Mouse (Mus musculus): ENCODE results near the gene C2. TPM values are rescaled to one million over a fixed set of nuclear protein-coding genes. Genes with fewer than 3 reads are reported as not detected.
"Not testable (repeated sequence)": the region's sequence is repeated elsewhere in the genome, so short reads cannot be mapped to it uniquely, and the experiment has no call there.

C2 gene
- polyA plus RNA-seq, 1 experiment, result 0.43 TPM

DNA sequence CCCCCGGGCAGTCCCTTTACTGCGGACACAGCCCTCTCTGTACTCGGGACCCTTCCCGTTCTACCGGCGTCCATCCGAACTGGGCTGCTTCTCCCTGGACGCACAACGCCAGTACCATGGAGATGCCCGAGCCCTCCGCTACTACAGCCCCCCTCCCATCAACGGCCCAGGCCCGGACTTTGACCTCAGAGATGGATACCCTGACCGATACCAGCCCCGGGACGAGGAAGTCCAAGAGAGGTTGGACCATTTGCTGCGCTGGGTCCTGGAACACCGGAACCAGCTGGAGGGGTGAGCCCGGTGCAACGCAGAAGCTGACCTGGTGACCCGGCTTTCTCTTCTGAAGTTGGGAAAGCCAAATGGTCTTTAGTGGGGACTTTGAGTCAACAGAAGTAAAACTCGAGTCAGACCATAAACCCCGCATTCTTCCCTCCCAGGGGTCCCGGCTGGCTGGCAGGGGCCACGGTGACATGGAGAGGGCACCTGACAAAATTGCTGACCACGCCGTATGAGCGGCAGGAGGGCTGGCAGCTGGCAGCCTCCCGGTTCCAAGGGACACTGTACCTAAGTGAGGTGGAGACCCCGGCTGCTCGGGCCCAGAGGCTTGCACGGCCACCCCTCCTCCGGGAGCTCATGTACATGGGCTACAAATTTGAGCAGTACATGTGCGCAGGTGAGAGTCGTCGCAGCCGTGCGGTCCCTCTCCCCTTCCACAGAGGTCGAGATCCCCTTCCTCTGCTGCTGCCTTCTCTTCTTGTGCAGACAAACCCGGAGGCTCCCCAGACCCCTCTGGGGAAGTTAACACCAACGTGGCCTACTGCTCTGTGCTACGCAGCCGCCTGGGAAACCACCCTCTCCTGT lies 60.4 kb downstream of the C2 start:
- Histone ChIP-seq H3ac (ENCODE audit: control insufficient read depth, insufficient read length) (peak overlapping the region; percentile 12), H3K4me3 (peak overlapping the region; percentile 96), H3K79me2 (ENCODE audit: control insufficient read depth, insufficient read depth) (peaks cover 33% of the 10 kb centered on the region), H3K27me3 (ENCODE audit: control insufficient read depth, insufficient read depth, insufficient read length) (no peaks in the 10 kb centered on the region), H3K4me2 (ENCODE audit: low read depth) (peak overlapping the region; percentile 79), H3K36me3 (ENCODE audit: control insufficient read depth, insufficient read depth) (peaks cover 5% of the 10 kb centered on the region)
- TF ChIP-seq CEBPB (IDR thresholded peaks at IDR 0.05; ENCODE audit: insufficient read depth, poor library complexity, severe bottlenecking) (no peak), POLR2A (IDR thresholded peaks at IDR 0.05; ENCODE audit: insufficient read length, low read depth) (no peak), TCF3 (IDR thresholded peaks at IDR 0.05; ENCODE audit: insufficient read length, low read depth) (no peak), TCF12 (IDR thresholded peaks at IDR 0.05; ENCODE audit: insufficient read depth, poor library complexity, severe bottlenecking) (no peak), SRF (IDR thresholded peaks at IDR 0.05; ENCODE audit: control insufficient read depth, insufficient read length, low read depth) (no peak), MAX (IDR thresholded peaks at IDR 0.05; ENCODE audit: low read depth) (no peak), MYOG (IDR thresholded peaks at IDR 0.05; ENCODE audit: control insufficient read depth in 1 of 3, insufficient read depth in 1 of 3, insufficient read length in 2 of 3, low read depth in 2 of 3) (no peak), E2F4 (IDR thresholded peaks at IDR 0.05; ENCODE audit: insufficient read depth) (no peak), USF1 (IDR thresholded peaks at IDR 0.05; ENCODE audit: low read depth) (no peak), MYOD1 (IDR thresholded peaks at IDR 0.05; ENCODE audit: control insufficient read depth in 1 of 3, insufficient read length in 2 of 3, low read depth in 2 of 3) (no peak), POLR2AphosphoS2 (IDR thresholded peaks at IDR 0.05; ENCODE audit: insufficient read length, low read depth) (no peak), REST (IDR thresholded peaks at IDR 0.05; ENCODE audit: insufficient read depth, insufficient read length) (no peak)

DNA sequence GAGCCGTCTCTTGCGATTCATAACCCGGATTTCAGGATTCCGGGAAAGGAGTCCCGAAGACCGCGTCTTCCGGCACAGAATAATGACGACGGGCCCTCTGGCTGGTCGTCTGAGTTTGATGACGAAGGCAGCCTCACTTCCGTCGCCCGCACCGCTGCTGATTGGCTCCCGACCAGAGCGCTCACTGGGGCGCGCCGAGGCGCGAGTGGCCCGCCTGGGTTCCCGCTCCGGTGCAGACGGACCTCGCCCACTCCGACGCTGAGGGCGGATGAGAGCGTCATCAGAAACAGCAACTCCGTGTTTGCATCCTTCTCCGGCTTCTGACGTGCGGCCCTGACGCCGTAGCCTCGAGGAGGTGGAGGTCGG lies 61.2 kb downstream of the C2 start, which contains the start of the genes Stk19 and Dxo:
TSS of gene Stk19 (minus strand) at position 90 of the 366 bp plus-strand sequence.
TSS of gene Dxo (plus strand) at position 164 of the 366 bp plus-strand sequence.
- H3K79me2 ChIP-seq (ENCODE audit: control insufficient read depth, insufficient read depth), result peaks cover 33% of the 10 kb centered on the region
- peak within 1 kb of the TSS; percentile 96 for H3K4me3 ChIP-seq
- peak within 1 kb of the TSS; percentile 12 for H3ac ChIP-seq (ENCODE audit: control insufficient read depth, insufficient read length)
- peak within 1 kb of the TSS; percentile 95 for H3K4me2 ChIP-seq (ENCODE audit: low read depth)
- H3K27me3 ChIP-seq (ENCODE audit: control insufficient read depth, insufficient read depth, insufficient read length), result no peaks in the 10 kb centered on the region
- peaks cover 3% of the 10 kb centered on the region for H3K36me3 ChIP-seq (ENCODE audit: control insufficient read depth, insufficient read depth)
- TF ChIP-seq MYOD1 (IDR thresholded peaks at IDR 0.05; ENCODE audit: control insufficient read depth in 1 of 3, insufficient read length in 2 of 3, low read depth in 2 of 3) (no peak), SRF (IDR thresholded peaks at IDR 0.05; ENCODE audit: control insufficient read depth, insufficient read length, low read depth) (peak; percentile 83), CEBPB (IDR thresholded peaks at IDR 0.05; ENCODE audit: insufficient read depth, poor library complexity, severe bottlenecking) (no peak), POLR2A (IDR thresholded peaks at IDR 0.05; ENCODE audit: insufficient read length, low read depth) (peak; percentile 92), MYOG (IDR thresholded peaks at IDR 0.05; ENCODE audit: control insufficient read depth in 1 of 3, insufficient read depth in 1 of 3, insufficient read length in 2 of 3, low read depth in 2 of 3) (no peak), E2F4 (IDR thresholded peaks at IDR 0.05; ENCODE audit: insufficient read depth) (peak; percentile 75), POLR2AphosphoS2 (IDR thresholded peaks at IDR 0.05; ENCODE audit: insufficient read length, low read depth) (peak; percentile 92)

DNA sequence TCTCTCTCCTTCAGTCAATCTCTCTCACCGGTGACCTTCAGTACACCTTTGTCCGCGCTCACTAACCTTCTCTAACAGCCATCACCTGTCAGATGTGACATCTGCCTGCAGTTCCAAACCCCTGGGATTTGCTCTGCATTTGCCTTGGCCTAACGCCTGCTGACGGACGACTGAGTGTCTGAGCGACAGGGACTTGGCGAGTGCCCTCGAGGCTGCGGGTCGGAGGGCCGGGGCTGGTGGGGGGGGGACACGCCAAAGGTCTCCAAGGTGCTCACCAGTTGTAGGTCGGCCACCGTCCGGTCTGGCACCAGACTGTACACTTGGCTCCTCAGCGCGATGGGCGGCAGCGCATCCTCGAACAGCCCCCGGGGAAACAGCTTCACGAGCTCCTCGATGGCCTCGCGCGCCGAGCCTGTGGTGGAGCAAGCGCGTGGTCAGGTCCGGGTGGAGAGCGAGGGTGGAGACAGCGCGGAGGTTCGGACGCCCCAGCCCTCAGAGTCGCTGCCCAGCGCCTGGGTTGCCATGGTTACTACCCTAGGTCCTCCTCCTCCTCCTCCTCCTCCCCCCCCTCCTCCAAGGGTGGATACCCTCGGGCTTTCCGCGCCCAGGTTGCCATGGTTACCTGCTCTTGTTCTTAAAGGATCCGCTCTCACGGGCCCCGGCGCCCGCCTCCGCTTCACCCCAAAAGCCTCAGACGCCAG lies 61.8 kb downstream of the C2 start:
- Histone ChIP-seq H3K4me2 (ENCODE audit: low read depth) (peak overlapping the region; percentile 95), H3K79me2 (ENCODE audit: control insufficient read depth, insufficient read depth) (peaks cover 33% of the 10 kb centered on the region), H3K27me3 (ENCODE audit: control insufficient read depth, insufficient read depth, insufficient read length) (no peaks in the 10 kb centered on the region), H3ac (ENCODE audit: control insufficient read depth, insufficient read length) (peak overlapping the region; percentile 12), H3K36me3 (ENCODE audit: control insufficient read depth, insufficient read depth) (no peaks in the 10 kb centered on the region), H3K4me3 (peak overlapping the region; percentile 96)
- TF ChIP-seq MAX (IDR thresholded peaks at IDR 0.05; ENCODE audit: low read depth) (no peak), POLR2A (IDR thresholded peaks at IDR 0.05; ENCODE audit: insufficient read length, low read depth) (peak; percentile 28)

DNA sequence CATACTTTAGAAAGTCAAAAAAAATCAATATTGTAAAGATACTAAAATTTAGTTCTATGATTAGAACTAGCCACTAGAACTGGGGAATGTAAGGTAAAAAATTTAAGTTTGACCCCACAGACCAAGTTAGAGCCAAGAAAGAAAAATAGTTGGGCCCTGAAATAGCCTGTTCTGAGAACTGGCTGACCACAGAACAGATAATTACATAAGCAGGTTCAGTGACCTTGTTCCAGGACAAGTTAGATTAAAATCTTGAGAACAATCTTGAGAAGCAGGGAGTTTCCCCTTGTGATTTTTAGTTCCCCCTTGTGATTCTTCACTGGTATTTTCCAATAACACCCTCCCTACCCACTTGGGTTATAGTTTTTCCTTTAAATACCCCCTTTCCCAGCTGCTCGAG lies 67.3 kb downstream of the C2 start:
- not testable (repeated sequence) for H3K4me3 ChIP-seq; H3ac ChIP-seq (ENCODE audit: control insufficient read depth, insufficient read length); H3K27me3 ChIP-seq (ENCODE audit: control insufficient read depth, insufficient read depth, insufficient read length); H3K4me2 ChIP-seq (ENCODE audit: low read depth)
- peaks cover 20% of the 10 kb centered on the region for H3K36me3 ChIP-seq (ENCODE audit: control insufficient read depth, insufficient read depth)
- H3K79me2 ChIP-seq (ENCODE audit: control insufficient read depth, insufficient read depth), result peaks cover 15% of the 10 kb centered on the region

DNA sequence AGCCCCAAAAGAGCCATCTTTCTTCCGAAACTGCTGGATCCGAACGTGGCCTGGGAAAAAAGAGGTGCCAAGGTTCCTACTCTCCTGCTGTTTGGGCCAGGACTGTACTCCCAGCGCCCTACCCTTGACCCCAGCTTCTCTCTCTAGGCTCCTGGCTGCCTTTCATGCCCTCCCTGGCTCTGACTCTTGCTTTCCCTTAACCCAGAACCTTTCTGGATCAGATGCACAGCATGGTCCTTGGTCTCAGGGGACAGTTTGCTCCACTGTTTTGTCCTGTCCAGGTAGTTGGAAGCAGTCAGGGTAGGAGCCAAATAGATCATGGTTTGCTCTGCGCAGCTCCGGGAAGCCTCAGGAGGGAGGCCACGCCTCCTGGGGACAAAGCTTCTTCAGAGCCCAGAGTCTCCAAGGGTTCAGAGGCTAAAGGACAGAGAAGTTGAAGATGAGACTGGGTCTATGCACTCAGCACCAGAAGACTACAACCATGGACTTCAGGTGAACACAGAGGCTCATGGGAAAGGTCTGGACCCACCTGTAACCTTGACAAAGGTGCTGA lies 83.2 kb downstream of the C2 start:
- TF ChIP-seq MYOD1 (IDR thresholded peaks at IDR 0.05; ENCODE audit: control insufficient read depth in 1 of 3, insufficient read length in 2 of 3, low read depth in 2 of 3), result no peak
- TF ChIP-seq CEBPB (IDR thresholded peaks at IDR 0.05; ENCODE audit: insufficient read depth, poor library complexity, severe bottlenecking), result no peak
- no peak for TF ChIP-seq POLR2A (IDR thresholded peaks at IDR 0.05; ENCODE audit: insufficient read length, low read depth)
- TF ChIP-seq POLR2AphosphoS2 (IDR thresholded peaks at IDR 0.05; ENCODE audit: insufficient read length, low read depth), result no peak
- TF ChIP-seq MAX (IDR thresholded peaks at IDR 0.05; ENCODE audit: low read depth), result no peak
- no peak for TF ChIP-seq SRF (IDR thresholded peaks at IDR 0.05; ENCODE audit: control insufficient read depth, insufficient read length, low read depth)
- no peak for TF ChIP-seq TCF3 (IDR thresholded peaks at IDR 0.05; ENCODE audit: insufficient read length, low read depth)
- no peak for TF ChIP-seq REST (IDR thresholded peaks at IDR 0.05; ENCODE audit: insufficient read depth, insufficient read length)
- no peak overlapping the region for H3K4me3 ChIP-seq
- H3ac ChIP-seq (ENCODE audit: control insufficient read depth, insufficient read length), result no peak overlapping the region
- H3K36me3 ChIP-seq (ENCODE audit: control insufficient read depth, insufficient read depth), result no peaks in the 10 kb centered on the region
- H3K27me3 ChIP-seq (ENCODE audit: control insufficient read depth, insufficient read depth, insufficient read length), result no peaks in the 10 kb centered on the region
- no peaks in the 10 kb centered on the region for H3K79me2 ChIP-seq (ENCODE audit: control insufficient read depth, insufficient read depth)
- H3K4me2 ChIP-seq (ENCODE audit: low read depth), result no peak overlapping the region

DNA sequence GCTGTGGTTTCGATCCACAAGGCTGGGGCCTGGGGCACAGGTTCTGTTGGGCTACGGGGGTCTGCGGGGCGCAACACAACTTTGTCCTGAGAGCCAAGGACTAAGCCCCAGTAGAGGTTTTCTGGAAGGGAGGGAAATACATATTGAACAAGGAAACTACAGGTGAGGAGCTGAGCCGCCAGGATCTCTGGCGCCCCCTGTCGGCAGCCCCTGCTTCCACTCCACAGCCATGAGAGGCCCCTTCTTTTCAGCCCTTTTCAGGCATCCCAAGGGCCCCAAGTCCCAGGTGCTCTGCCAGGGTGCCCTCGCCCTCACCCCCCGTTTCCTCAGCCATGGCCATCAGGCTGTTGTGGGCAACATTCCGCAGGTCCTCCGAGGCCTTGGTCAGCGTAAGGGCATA lies 84.3 kb downstream of the C2 start:
- not testable (repeated sequence) for H3K27me3 ChIP-seq (ENCODE audit: control insufficient read depth, insufficient read depth, insufficient read length); H3K4me3 ChIP-seq; H3ac ChIP-seq (ENCODE audit: control insufficient read depth, insufficient read length); H3K79me2 ChIP-seq (ENCODE audit: control insufficient read depth, insufficient read depth); H3K4me2 ChIP-seq (ENCODE audit: low read depth); H3K36me3 ChIP-seq (ENCODE audit: control insufficient read depth, insufficient read depth)

Measured in myocyte (in vitro differentiated cells).